9 mouse cellular contexts compared by ENCODE assay signal in the genomic region with DNA sequence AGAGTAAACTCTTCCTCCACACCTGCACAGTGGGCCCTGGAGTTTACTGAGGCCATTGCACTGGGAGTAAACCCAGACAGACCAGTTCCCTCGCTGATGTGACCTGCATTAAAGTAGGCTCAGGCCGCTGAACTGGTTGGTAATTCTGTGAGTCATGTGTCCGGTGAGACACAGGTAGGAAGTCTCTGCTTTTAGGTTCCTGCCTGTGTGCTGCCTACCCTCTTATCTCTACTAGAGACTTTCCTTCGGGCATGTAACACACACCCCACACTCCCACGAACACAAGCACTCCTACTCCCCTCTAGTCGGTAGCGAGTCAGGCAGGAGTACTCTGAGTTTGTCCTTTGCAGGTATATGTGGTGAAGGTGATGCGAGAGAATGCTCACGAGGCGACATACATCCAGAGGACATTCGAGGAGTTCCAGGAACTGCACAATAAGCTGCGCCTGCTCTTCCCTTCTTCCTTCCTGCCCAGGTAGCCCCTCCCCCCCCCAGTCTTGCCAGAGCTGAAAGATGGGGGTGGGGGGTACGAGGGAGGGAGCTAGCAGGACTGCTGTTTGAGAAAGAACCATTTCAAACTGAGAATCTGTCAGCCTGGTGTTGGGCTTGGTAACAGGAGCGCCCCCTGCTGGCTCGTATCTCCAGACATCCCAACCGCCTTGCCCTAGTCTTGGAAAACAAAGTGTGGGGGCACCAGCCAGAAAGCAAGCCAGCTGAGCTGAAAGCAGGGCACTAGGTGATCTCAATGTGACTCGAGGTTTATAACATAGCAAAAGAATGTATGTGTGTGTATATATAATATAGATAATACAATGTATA. TPM values are rescaled to one million over a fixed set of nuclear protein-coding genes. Genes with fewer than 3 reads are reported as not detected.
A peak's percentile ranks its signal among the peaks of the same experiment; 100 is the strongest.
DNase-seq lines count a peak whose midpoint lies in the region; ATAC-seq and TF ChIP-seq lines count a peak whose summit lies in the region.
"Had no signal": no experiment of that assay in that cellular context is flagged by ENCODE, and none has a peak within 500 bp of the region (broad histone marks: within the 10 kb centered on the region; RNA-seq: fewer than 3 reads in every experiment).

No protein-coding gene starts in this region.

- H3K9ac ChIP-seq in heart, postnatal 0 days (replicated peaks; ENCODE audit: low read depth, low read length), result no peak overlapping the region
- H3K9ac ChIP-seq: liver, embryonic 15.5 days had no signal

- TF ChIP-seq EP300 in heart, postnatal 0 days (IDR thresholded peaks at IDR 0.05; ENCODE audit: low read depth), result no peak

- TF ChIP-seq POLR2A in bone marrow, adult 2 months (IDR thresholded peaks at IDR 0.05; ENCODE audit: borderline replicate concordance, control insufficient read depth, low read depth, low read length), result no peak
- no peak for TF ChIP-seq POLR2A in lung, adult 2 months (IDR thresholded peaks at IDR 0.05; ENCODE audit: borderline replicate concordance, extremely low read depth, low read depth, low read length)

- 45% methylated on average over 17 of the region's 17 CpGs for WGBS in bone marrow, adult 2 months
- 39% methylated on average over 17 of the region's 17 CpGs for WGBS in heart, postnatal 0 days
- WGBS in lung, adult 2 months, result 37% methylated on average over 17 of the region's 17 CpGs

- no peak overlapping the region for H3K4me2 ChIP-seq in heart, postnatal 0 days (ENCODE audit: low read depth, low read length)
- H3K4me2 ChIP-seq: liver, embryonic 15.5 days had no signal

- peaks cover 38% of the 10 kb centered on the region for H3K36me3 ChIP-seq in E14TG2a.4 (ENCODE audit: insufficient read depth, low read length)
- H3K36me3 ChIP-seq in heart, postnatal 0 days (replicated peaks; ENCODE audit: control insufficient read depth, insufficient read depth, low read length), result peaks cover 95% of the 10 kb centered on the region
- H3K36me3 ChIP-seq: liver, embryonic 15.5 days had no signal

- ATAC-seq in erythroblast, adult 5-6 weeks (replicated peaks; ENCODE audit: low FRiP score, poor library complexity, severe bottlenecking), result peak; percentile 71
- ATAC-seq in heart, postnatal 0 days (ENCODE audit: insufficient read depth, low read depth), result peak; percentile 45; the same call in 1 of the 2 replicates

- peak; percentile 44 for DNase-seq in heart, postnatal 0 days (ENCODE audit: low spot score)
- peak; percentile 82 for DNase-seq in layer of hippocampus, adult 11-12 months (ENCODE audit: low spot score)
- peak; percentile 76 for DNase-seq in lung, adult 2 months
- peak; percentile 75 for DNase-seq in right cerebral cortex, adult 18-20 months
- DNase-seq in urinary bladder, adult 2 months (ENCODE audit: low spot score), result peak; percentile 64

- H3K9me3 ChIP-seq in E14TG2a.4 (ENCODE audit: low read length), result no peaks in the 10 kb centered on the region
- no peaks in the 10 kb centered on the region for H3K9me3 ChIP-seq in heart, postnatal 0 days (replicated peaks; ENCODE audit: control insufficient read depth, low read length)
- H3K9me3 ChIP-seq: liver, embryonic 15.5 days had no signal

- H3K4me3 ChIP-seq in E14TG2a.4 (replicated peaks; ENCODE audit: low read length), result peak overlapping the region; percentile 64
- no peak overlapping the region for H3K4me3 ChIP-seq in bone marrow, adult 2 months (replicated peaks; ENCODE audit: control insufficient read depth, low read depth, low read length)
- H3K4me3 ChIP-seq in heart, postnatal 0 days (ENCODE audit: low read depth, low read length), result no peak overlapping the region
- H3K4me3 ChIP-seq in lung, adult 2 months (replicated peaks; ENCODE audit: extremely low read depth, low read depth, low read length), result no peak overlapping the region
- H3K4me3 ChIP-seq: liver, embryonic 15.5 days had no signal

- TF ChIP-seq CTCF in E14TG2a.4 (conservative IDR thresholded peaks at IDR 0.05; ENCODE audit: low read length), result peak; percentile 64
- TF ChIP-seq CTCF in bone marrow, adult 2 months (IDR thresholded peaks at IDR 0.05; ENCODE audit: control insufficient read depth, insufficient read depth, low read length), result peak; percentile 84
- peak; percentile 76 for TF ChIP-seq CTCF in heart, postnatal 0 days (IDR thresholded peaks at IDR 0.05; ENCODE audit: low read depth)
- TF ChIP-seq CTCF in lung, adult 2 months (IDR thresholded peaks at IDR 0.05; ENCODE audit: insufficient read depth, low read length), result peak; percentile 74

- no peak overlapping the region for H3K27ac ChIP-seq in bone marrow, adult 2 months (ENCODE audit: control insufficient read depth, insufficient read depth, low read depth, low read length, poor library complexity)
- H3K27ac ChIP-seq in heart, postnatal 0 days (ENCODE audit: low read depth), result no peak overlapping the region
- H3K27ac ChIP-seq: liver, embryonic 15.5 days had no signal

- H3K27me3 ChIP-seq in E14TG2a.4 (ENCODE audit: insufficient read depth, low read length), result no peaks in the 10 kb centered on the region
- H3K27me3 ChIP-seq in heart, postnatal 0 days (ENCODE audit: control insufficient read depth, insufficient read depth, low read length), result no peaks in the 10 kb centered on the region
- H3K27me3 ChIP-seq: liver, embryonic 15.5 days had no signal

- peaks cover 41% of the 10 kb centered on the region for H3K4me1 ChIP-seq in E14TG2a.4 (replicated peaks; ENCODE audit: low read depth, low read length)
- no peaks in the 10 kb centered on the region for H3K4me1 ChIP-seq in bone marrow, adult 2 months (ENCODE audit: control insufficient read depth, insufficient read depth, low read length)
- no peaks in the 10 kb centered on the region for H3K4me1 ChIP-seq in heart, postnatal 0 days (ENCODE audit: control insufficient read depth, insufficient read depth)
- H3K4me1 ChIP-seq in lung, adult 2 months (ENCODE audit: control insufficient read depth, insufficient read depth, low read length), result no peaks in the 10 kb centered on the region

RNA-seq across cellular contexts. Expression of gene Ppp1r15b, which starts 29.8 kb away (rescaled TPM):
- polyA plus RNA-seq in bone marrow, adult 2 months (2011; ENCODE audit: insufficient read depth, insufficient read length, low replicate concordance, missing spikeins), result 51.2 and 59.4 TPM in 2 replicates
- total RNA-seq in erythroblast, adult 5-6 weeks (2015; ENCODE audit: low replicate concordance), result 37.1 and 44.3 TPM in 2 replicates
- total RNA-seq in erythroblast, adult 5-6 weeks (2017; ENCODE audit: low replicate concordance), result 72.2 and 83.8 TPM in 2 replicates
- 24.4 and 34.8 TPM in 2 replicates for total RNA-seq in heart, postnatal 0 days (2014; rRNA removed; ENCODE audit: low replicate concordance)
- 10.5 and 12.2 TPM in 2 replicates for polyA plus RNA-seq in heart, postnatal 0 days (2015; fragmentation: Nextera tagmentation; extraction: Ambion mirVana)
- polyA plus RNA-seq in lung, adult 2 months (2012; rRNA removed), result 24.2 and 26.5 TPM in 2 replicates
- 30.5 and 30.9 TPM in 2 replicates for polyA plus RNA-seq in urinary bladder, adult 2 months (2012; rRNA removed)

RNA-seq across cellular contexts. Expression of gene Pik3c2b, which starts 55.7 kb away (rescaled TPM):
- polyA plus RNA-seq in bone marrow, adult 2 months (2011; ENCODE audit: insufficient read depth, insufficient read length, low replicate concordance, missing spikeins), result 6.6 and 17.9 TPM in 2 replicates
- 0.38 and 0.84 TPM in 2 replicates for total RNA-seq in erythroblast, adult 5-6 weeks (2015; ENCODE audit: low replicate concordance)
- 0.17 and 0.56 TPM in 2 replicates for total RNA-seq in erythroblast, adult 5-6 weeks (2017; ENCODE audit: low replicate concordance)
- 16.3 and 17.4 TPM in 2 replicates for total RNA-seq in heart, postnatal 0 days (2014; rRNA removed; ENCODE audit: low replicate concordance)
- polyA plus RNA-seq in heart, postnatal 0 days (2015; fragmentation: Nextera tagmentation; extraction: Ambion mirVana), result 7.6 and 7.8 TPM in 2 replicates
- 10.1 and 11.9 TPM in 2 replicates for polyA plus RNA-seq in lung, adult 2 months (2012; rRNA removed)
- polyA plus RNA-seq in urinary bladder, adult 2 months (2012; rRNA removed), result 11.6 and 13.1 TPM in 2 replicates
